Mouse (Mus musculus) kidney, embryonic 15.5 days (tissue): Measurements from ENCODE around the gene Prkch. TPM values are rescaled to one million over a fixed set of nuclear protein-coding genes. Genes with fewer than 3 reads are reported as not detected.

Experiments
- ATAC-seq: fragments of 200-750 bp; cut with Nextera tagmentation; replicated peaks from 2 replicates; pipeline ENCODE4 v1.8.0; 2017; ENCODE audit warnings: moderate TSS enrichment; ENCODE audit not compliant: low FRiP score
- H3K27ac ChIP-seq: fragments of 300-500 bp; sonication (generic); 2 replicates; pipeline ENCODE4 v1.5.1; 2015; ENCODE audit warnings: mild to moderate bottlenecking, inconsistent platforms
- H3K27me3 ChIP-seq: fragments of 300-500 bp; sonication (generic); 2 replicates; pipeline ENCODE4 v1.6.1; 2015; ENCODE audit warnings: inconsistent platforms
- H3K36me3 ChIP-seq: fragments of 300-500 bp; sonication (generic); 2 replicates; pipeline ENCODE4 v1.6.1; 2015; ENCODE audit warnings: inconsistent platforms
- H3K4me1 ChIP-seq: fragments of 300-500 bp; sonication (generic); 2 replicates; pipeline ENCODE4 v1.6.1; 2015; ENCODE audit warnings: inconsistent platforms
- H3K4me2 ChIP-seq: fragments of 300-500 bp; sonication (generic); 2 replicates; pipeline ENCODE4 v1.6.1; 2015; ENCODE audit warnings: moderate library complexity, mild to moderate bottlenecking, inconsistent platforms
- H3K4me3 ChIP-seq: fragments of 300-500 bp; sonication (generic); replicated peaks from 2 replicates; pipeline ENCODE4 v1.5.1; 2015; ENCODE audit warnings: mild to moderate bottlenecking, inconsistent platforms
- H3K9ac ChIP-seq: fragments of 300-500 bp; sonication (generic); 2 replicates; pipeline ENCODE4 v1.6.1; 2015; ENCODE audit warnings: mild to moderate bottlenecking, inconsistent platforms
- H3K9me3 ChIP-seq: fragments of 300-500 bp; sonication (generic); replicated peaks from 2 replicates; pipeline ENCODE4 v1.6.1; 2016; ENCODE audit warnings: inconsistent platforms
- WGBS: fragments of 180-500 bp; shearing (Covaris S2); methylation state at CpG from one replicate; pipeline ENCODE4 v1.1.7; 2015; ENCODE audit warnings: mixed read lengths; 5-methylcytosine and 5-hydroxymethylcytosine counted together
- polyA plus RNA-seq: library from polyadenylated mRNA; unstranded; fragments of >200 nt; fragmentation: Nextera tagmentation; extraction: Ambion mirVana; gene quantifications from 2 replicates; pipeline ENCODE4 v1.2.1, GENCODE M21; 2015

Prkch gene
- polyA plus RNA-seq, 1 experiment from 2014 or later = 11.9 TPM

- H3K9ac ChIP-seq = peak overlapping the region; percentile 83
- peak overlapping the region; percentile 87 for H3K4me2 ChIP-seq
- H3K27ac ChIP-seq = peak overlapping the region; percentile 88
- H3K27me3 ChIP-seq = peaks cover 39% of the 10 kb centered on the region
- WGBS = 6% methylated on average over 33 of the region's 33 CpGs
- peak overlapping the region; percentile 79 for H3K4me3 ChIP-seq
- no peak; the same call in 1 of the 2 replicates for ATAC-seq
- H3K4me1 ChIP-seq = peaks cover 22% of the 10 kb centered on the region
- H3K36me3 ChIP-seq = no peaks in the 10 kb centered on the region
- no peaks in the 10 kb centered on the region for H3K9me3 ChIP-seq
These were observed 585 bp upstream of the Prkch start for GRCm38 (mm10) chr12:73583813-73584609.

GRCm38 (mm10) chr12:73585241-73585801 lies 725 bp downstream of the Prkch start:
- no peaks in the 10 kb centered on the region for H3K36me3 ChIP-seq
- no peaks in the 10 kb centered on the region for H3K9me3 ChIP-seq
- 1% methylated on average over 33 of the region's 33 CpGs for whole genome bisulfite sequencing
- H3K27ac ChIP-seq = peak overlapping the region; percentile 88
- H3K4me1 ChIP-seq = peaks cover 22% of the 10 kb centered on the region
- ATAC-seq = peak; percentile 41
- H3K27me3 ChIP-seq = peaks cover 40% of the 10 kb centered on the region
- peak overlapping the region; percentile 83 for H3K9ac ChIP-seq
- peak overlapping the region; percentile 87 for H3K4me2 ChIP-seq
- H3K4me3 ChIP-seq = peak overlapping the region; percentile 79

GRCm38 (mm10) chr12:73585850-73586249 lies 1.3 kb downstream of the Prkch start:
- peaks cover 35% of the 10 kb centered on the region for H3K27me3 ChIP-seq
- peaks cover 23% of the 10 kb centered on the region for H3K4me1 ChIP-seq
- H3K9me3 ChIP-seq = no peaks in the 10 kb centered on the region
- no peaks in the 10 kb centered on the region for H3K36me3 ChIP-seq
- H3K9ac ChIP-seq = peak overlapping the region; percentile 83
- H3K4me2 ChIP-seq = peak overlapping the region; percentile 87
- no peak for ATAC-seq
- H3K27ac ChIP-seq = no peak overlapping the region
- WGBS = 6% methylated on average over 7 of the region's 7 CpGs
- H3K4me3 ChIP-seq = peak overlapping the region; percentile 79

GRCm38 (mm10) chr12:73587262-73587661 lies 2.7 kb downstream of the Prkch start:
- Histone ChIP-seq H3K4me3 (peak overlapping the region; percentile 2; the same call in 1 of the 2 replicates), H3K4me1 (peaks cover 25% of the 10 kb centered on the region), H3K36me3 (no peaks in the 10 kb centered on the region), H3K27ac (no peak overlapping the region), H3K4me2 (peak overlapping the region; percentile 0; the same call in 1 of the 2 replicates), H3K9ac (no peak overlapping the region), H3K27me3 (peaks cover 34% of the 10 kb centered on the region), H3K9me3 (no peaks in the 10 kb centered on the region)
- WGBS = 69% methylated on average over 3 of the region's 3 CpGs
- no peak for ATAC-seq

- peaks cover 26% of the 10 kb centered on the region for H3K27me3 ChIP-seq
- peaks cover 9% of the 10 kb centered on the region for H3K4me1 ChIP-seq
- H3K9ac ChIP-seq = no peak overlapping the region
- H3K36me3 ChIP-seq = no peaks in the 10 kb centered on the region
- WGBS = 75% methylated on average over 15 of the region's 15 CpGs
- no peaks in the 10 kb centered on the region for H3K9me3 ChIP-seq
- H3K4me2 ChIP-seq = no peak overlapping the region
- no peak overlapping the region for H3K4me3 ChIP-seq
- ATAC-seq = no peak
- H3K27ac ChIP-seq = no peak overlapping the region
These were observed 6.2 kb downstream of the Prkch start for GRCm38 (mm10) chr12:73590627-73591276.

- Histone ChIP-seq H3K4me1 (peaks cover 3% of the 10 kb centered on the region; the same call in 1 of the 2 replicates), H3K9ac (no peak overlapping the region), H3K4me3 (no peak overlapping the region), H3K36me3 (no peaks in the 10 kb centered on the region), H3K9me3 (no peaks in the 10 kb centered on the region), H3K27me3 (peaks cover 20% of the 10 kb centered on the region; the same call in 1 of the 2 replicates), H3K27ac (peak overlapping the region; percentile 37; the same call in 1 of the 2 replicates), H3K4me2 (no peak overlapping the region)
- no peak for ATAC-seq
- 66% methylated on average over 10 of the region's 11 CpGs for WGBS
These were observed 7.0 kb downstream of the Prkch start for GRCm38 (mm10) chr12:73591625-73592024.

- H3K4me1 ChIP-seq = peaks cover 8% of the 10 kb centered on the region
- ATAC-seq = no peak
- H3K4me2 ChIP-seq = no peak overlapping the region
- H3K27ac ChIP-seq = no peak overlapping the region
- no peaks in the 10 kb centered on the region for H3K9me3 ChIP-seq
- no peak overlapping the region for H3K9ac ChIP-seq
- H3K27me3 ChIP-seq = peaks cover 7% of the 10 kb centered on the region; the same call in 1 of the 2 replicates
- WGBS = 78% methylated on average over 12 of the region's 12 CpGs
- H3K4me3 ChIP-seq = no peak overlapping the region
- no peaks in the 10 kb centered on the region for H3K36me3 ChIP-seq
These were observed 8.6 kb downstream of the Prkch start for GRCm38 (mm10) chr12:73593021-73593798.

GRCm38 (mm10) chr12:73594177-73594745 lies 9.7 kb downstream of the Prkch start:
- no peak overlapping the region for H3K4me2 ChIP-seq
- no peaks in the 10 kb centered on the region for H3K36me3 ChIP-seq
- H3K9ac ChIP-seq = no peak overlapping the region
- H3K4me1 ChIP-seq = peaks cover 10% of the 10 kb centered on the region
- no peaks in the 10 kb centered on the region for H3K27me3 ChIP-seq
- 76% methylated on average over 9 of the region's 9 CpGs for WGBS
- H3K9me3 ChIP-seq = no peaks in the 10 kb centered on the region
- no peak overlapping the region for H3K27ac ChIP-seq
- no peak for ATAC-seq
- no peak overlapping the region for H3K4me3 ChIP-seq

GRCm38 (mm10) chr12:73595226-73595625 lies 10.6 kb downstream of the Prkch start:
- H3K4me2 ChIP-seq = no peak overlapping the region
- no peaks in the 10 kb centered on the region for H3K27me3 ChIP-seq
- no peaks in the 10 kb centered on the region for H3K36me3 ChIP-seq
- no peak overlapping the region for H3K9ac ChIP-seq
- no peak overlapping the region for H3K27ac ChIP-seq
- 56% methylated on average over 8 of the region's 8 CpGs for WGBS
- no peak for ATAC-seq
- H3K4me1 ChIP-seq = peaks cover 10% of the 10 kb centered on the region
- no peak overlapping the region for H3K4me3 ChIP-seq
- H3K9me3 ChIP-seq = no peaks in the 10 kb centered on the region

GRCm38 (mm10) chr12:73598241-73598640 lies 13.6 kb downstream of the Prkch start:
- Histone ChIP-seq H3K9me3 (no peaks in the 10 kb centered on the region), H3K4me1 (peaks cover 8% of the 10 kb centered on the region), H3K9ac (no peak overlapping the region), H3K27me3 (no peaks in the 10 kb centered on the region), H3K4me3 (no peak overlapping the region), H3K4me2 (no peak overlapping the region), H3K36me3 (no peaks in the 10 kb centered on the region), H3K27ac (no peak overlapping the region)
- no peak for ATAC-seq
- WGBS = 37% methylated on average over 6 of the region's 6 CpGs

- WGBS = 77% methylated on average over 4 of the region's 4 CpGs
- H3K27me3 ChIP-seq = no peaks in the 10 kb centered on the region
- H3K36me3 ChIP-seq = no peaks in the 10 kb centered on the region
- no peaks in the 10 kb centered on the region for H3K9me3 ChIP-seq
- H3K4me3 ChIP-seq = no peak overlapping the region
- no peak for ATAC-seq
- no peak overlapping the region for H3K9ac ChIP-seq
- no peak overlapping the region for H3K27ac ChIP-seq
- H3K4me2 ChIP-seq = no peak overlapping the region
- H3K4me1 ChIP-seq = peaks cover 13% of the 10 kb centered on the region
These were observed 15.9 kb downstream of the Prkch start for GRCm38 (mm10) chr12:73600457-73600856.
